Mouse (Mus musculus) duodenum, adult 2 months (tissue): ENCODE results near the gene Ppp4r1. TPM values are rescaled to one million over a fixed set of nuclear protein-coding genes. Genes with fewer than 3 reads are reported as not detected.

ENCODE experiments used
- polyA plus RNA-seq: library from polyadenylated mRNA; depleted of rRNA; stranded (reverse); fragments of >200 nt; gene quantifications from 2 replicates; pipeline ENCODE4 v1.2.3, GENCODE M21; 2012; ENCODE audit warnings: low replicate concordance; rRNA removed

Ppp4r1 gene
- polyA plus RNA-seq, result 23.5 and 35.0 TPM in 2 replicates

GRCm38 (mm10) chr17:65782551-65783141 is at the start of gene Ppp4r1:
TSS of gene Ppp4r1 (plus strand) at chr17:65782573.

GRCm38 (mm10) chr17:65771951-65772934 is 10.1 kb upstream of the Ppp4r1 start, which contains the start of gene Rab31:
TSS of gene Rab31 (minus strand) at chr17:65772752.

GRCm38 (mm10) chr17:65885697-65886529 is 103.5 kb downstream of the Ppp4r1 start, which contains the start of gene Ralbp1:
TSS of gene Ralbp1 (minus strand) at chr17:65885798.

Other genes with a start within 250 kb of the Ppp4r1 start
- gene Tmem232, start 241.8 kb upstream of the Ppp4r1 start, polyA plus RNA-seq, result not detected in 2 replicates
- 89.8 and 187 TPM in 2 replicates for gene Vapa, start 169.0 kb upstream of the Ppp4r1 start, polyA plus RNA-seq
- not detected in 2 replicates for gene Txndc2, start 140.4 kb upstream of the Ppp4r1 start, polyA plus RNA-seq
- gene Rab31, start 9.8 kb upstream of the Ppp4r1 start, polyA plus RNA-seq, result 3.1 and 3.4 TPM in 2 replicates
- gene Ralbp1, start 103.2 kb downstream of the Ppp4r1 start, polyA plus RNA-seq, result 18.3 and 23.5 TPM in 2 replicates
- gene Twsg1, start 168.7 kb downstream of the Ppp4r1 start, polyA plus RNA-seq, result 7.2 and 17.4 TPM in 2 replicates